Mouse (Mus musculus) fat pad, adult 2 months (tissue): ENCODE measurements around the gene Agl.

Experiments used
- DNase-seq: peaks from one replicate; pipeline ENCODE4 v3.0.0-alpha.2; 2011; ENCODE audit warnings: low read depth, low spot score; ENCODE audit errors: extremely low read depth

Agl gene

GRCm38 (mm10) chr3:116698786-116699185 is 109.2 kb downstream of the Agl start:
- no peak for DNase-seq

- DNase-seq = no peak
Measured at GRCm38 (mm10) chr3:116695666-116695985, 112.3 kb downstream of the Agl start.

- no peak for DNase-seq
Measured at GRCm38 (mm10) chr3:116694955-116695665, 112.9 kb downstream of the Agl start.

GRCm38 (mm10) chr3:116694312-116694711 is 113.7 kb downstream of the Agl start:
- DNase-seq = no peak
